Mouse (Mus musculus) olfactory bulb, adult 2 months (tissue): ENCODE results near the gene Eif3m.

Source experiments
- CTCF ChIP-seq: fragments of 200-500 bp; IDR thresholded peaks from 2 replicates; pipeline ENCODE4 v1.5.1; 2012; ENCODE audit warnings: low read depth, mild to moderate bottlenecking, low read length, moderate library complexity; ENCODE audit not compliant: insufficient read depth
- POLR2A ChIP-seq: fragments of 200-500 bp; IDR thresholded peaks from 2 replicates; pipeline ENCODE4 v1.6.1; 2012; ENCODE audit warnings: mild to moderate bottlenecking, low read depth, low read length, moderate library complexity; ENCODE audit not compliant: insufficient read depth

GRCm38 (mm10) chr2:105038879-105039278 is 22.0 kb upstream of the Eif3m start:
- TF ChIP-seq POLR2A (no peak), CTCF (no peak)
